Mouse (Mus musculus) spleen, adult 2 months (tissue): Measurements from ENCODE around the gene Sh3rf1. TPM values are rescaled to one million over a fixed set of nuclear protein-coding genes. Genes with fewer than 3 reads are reported as not detected.

Experiments
- DNase-seq, 2 experiments: peaks; one replicate each; pipeline versions ENCODE4 v3.0.0 to v3.0.0-alpha.2; 2012 to 2021; ENCODE audit warnings: low spot score in 2 of 2, low read depth in 1 of 2
- H3K27ac ChIP-seq: fragments of 200-500 bp; 2 replicates; pipeline ENCODE4 v1.5.1; 2012; ENCODE audit warnings: low read length, inconsistent platforms; ENCODE audit not compliant: insufficient read depth
- H3K27me3 ChIP-seq: fragments of 200-500 bp; 2 replicates; pipeline ENCODE4 v1.6.1; 2012; ENCODE audit warnings: mild to moderate bottlenecking, moderate library complexity, low read length, inconsistent platforms; ENCODE audit not compliant: control insufficient read depth, insufficient read depth
- H3K36me3 ChIP-seq: fragments of 200-500 bp; 2 replicates; pipeline ENCODE4 v1.6.1; 2012; ENCODE audit warnings: mild to moderate bottlenecking, low read length, inconsistent platforms; ENCODE audit not compliant: control insufficient read depth, insufficient read depth
- H3K4me1 ChIP-seq: fragments of 200-500 bp; 2 replicates; pipeline ENCODE4 v1.6.1; 2011; ENCODE audit warnings: inconsistent platforms; ENCODE audit not compliant: control insufficient read depth, insufficient read depth, insufficient read length
- H3K4me3 ChIP-seq: fragments of 200-500 bp; 2 replicates; pipeline ENCODE4 v1.5.1; 2011; ENCODE audit warnings: mild to moderate bottlenecking, inconsistent platforms; ENCODE audit not compliant: insufficient read depth, insufficient read length; ENCODE audit errors: extremely low read depth
- CTCF ChIP-seq: fragments of 200-500 bp; IDR thresholded peaks from 2 replicates; pipeline ENCODE4 v1.5.1; 2011; ENCODE audit warnings: mild to moderate bottlenecking, inconsistent platforms; ENCODE audit not compliant: insufficient read depth, insufficient read length, insufficient replicate concordance; ENCODE audit errors: extremely low read depth
- POLR2A ChIP-seq: fragments of 200-500 bp; IDR thresholded peaks from 2 replicates; pipeline ENCODE4 v1.6.1; 2011; ENCODE audit warnings: low read depth, low read length, inconsistent platforms
- WGBS: fragments of 180-500 bp; shearing (Covaris S2); methylation state at CpG from one replicate; pipeline ENCODE4 v1.1.7; 2018; 5-methylcytosine and 5-hydroxymethylcytosine counted together
- polyA plus RNA-seq: library from polyadenylated mRNA; depleted of rRNA; stranded (reverse); fragments of >200 nt; gene quantifications from 2 replicates; pipeline ENCODE4 v1.2.3, GENCODE M21; 2012

The Sh3rf1 gene
- polyA plus RNA-seq, 1 experiment: 2.5 TPM

GRCm38 (mm10) chr8:61223283-61223682 is 389 bp upstream of the Sh3rf1 start:
- H3K4me1 ChIP-seq: peaks cover 4% of the 10 kb centered on the region; the same call in 1 of the 2 replicates
- DNase-seq: no peak
- no peak for TF ChIP-seq POLR2A
- no peak for TF ChIP-seq CTCF
- H3K27ac ChIP-seq: no peak overlapping the region
- no peaks in the 10 kb centered on the region for H3K27me3 ChIP-seq
- WGBS: 40% methylated on average over 5 of the region's 5 CpGs
- peak overlapping the region; percentile 92 for H3K4me3 ChIP-seq
- H3K36me3 ChIP-seq: no peaks in the 10 kb centered on the region

GRCm38 (mm10) chr8:61224380-61225092 is 864 bp downstream of the Sh3rf1 start:
- H3K27ac ChIP-seq: 0 out of 2 replicates have a peak overlapping the region, but pooled peaks have one; percentile 2
- no peaks in the 10 kb centered on the region for H3K36me3 ChIP-seq
- peak overlapping the region; percentile 92 for H3K4me3 ChIP-seq
- no peak for TF ChIP-seq CTCF
- TF ChIP-seq POLR2A: no peak
- under 1% methylated on average over 41 of the region's 41 CpGs for WGBS
- peak in 1 of 2 experiments; percentile 42 for DNase-seq
- no peaks in the 10 kb centered on the region for H3K27me3 ChIP-seq
- H3K4me1 ChIP-seq: peaks cover 4% of the 10 kb centered on the region; the same call in 1 of the 2 replicates

DNA sequence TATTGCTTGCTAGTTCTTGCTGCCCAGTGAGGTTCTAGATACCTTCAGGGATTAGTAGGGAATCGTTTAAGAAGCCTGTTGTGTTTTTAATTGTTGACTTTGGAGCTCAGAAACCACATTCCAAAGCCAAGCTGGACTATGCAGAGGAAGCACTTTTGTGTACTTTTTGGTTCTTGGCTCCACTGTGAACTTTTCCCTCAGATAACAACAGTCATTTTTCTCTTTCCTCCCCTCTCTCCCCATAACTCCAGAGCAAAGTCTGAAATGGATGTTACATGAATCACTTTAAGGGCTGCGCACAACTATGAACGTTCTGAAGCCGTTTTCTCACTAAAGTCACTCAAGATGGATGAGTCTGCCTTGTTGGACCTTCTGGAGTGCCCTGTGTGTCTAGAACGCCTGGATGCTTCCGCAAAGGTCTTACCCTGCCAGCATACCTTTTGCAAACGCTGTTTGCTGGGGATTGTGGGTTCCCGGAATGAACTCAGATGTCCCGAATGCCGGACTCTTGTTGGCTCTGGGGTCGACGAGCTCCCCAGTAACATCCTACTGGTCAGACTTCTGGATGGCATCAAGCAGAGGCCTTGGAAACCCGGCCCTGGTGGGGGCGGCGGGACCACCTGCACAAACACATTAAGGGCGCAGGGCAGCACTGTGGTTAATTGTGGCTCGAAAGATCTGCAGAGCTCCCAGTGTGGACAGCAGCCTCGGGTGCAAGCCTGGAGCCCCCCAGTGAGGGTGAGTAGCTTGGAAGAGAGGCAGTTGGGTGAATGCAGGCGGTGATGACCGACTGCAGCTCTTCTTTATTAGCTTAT is 2.1 kb downstream of the Sh3rf1 start:
- peaks cover 4% of the 10 kb centered on the region; the same call in 1 of the 2 replicates for H3K4me1 ChIP-seq
- no peaks in the 10 kb centered on the region for H3K36me3 ChIP-seq
- no peak for DNase-seq
- H3K4me3 ChIP-seq: no peak overlapping the region; the same call in 1 of the 2 replicates
- TF ChIP-seq POLR2A: no peak
- TF ChIP-seq CTCF: no peak
- H3K27ac ChIP-seq: no peak overlapping the region
- no peaks in the 10 kb centered on the region for H3K27me3 ChIP-seq
- 85% methylated on average over 20 of the region's 20 CpGs for WGBS

DNA sequence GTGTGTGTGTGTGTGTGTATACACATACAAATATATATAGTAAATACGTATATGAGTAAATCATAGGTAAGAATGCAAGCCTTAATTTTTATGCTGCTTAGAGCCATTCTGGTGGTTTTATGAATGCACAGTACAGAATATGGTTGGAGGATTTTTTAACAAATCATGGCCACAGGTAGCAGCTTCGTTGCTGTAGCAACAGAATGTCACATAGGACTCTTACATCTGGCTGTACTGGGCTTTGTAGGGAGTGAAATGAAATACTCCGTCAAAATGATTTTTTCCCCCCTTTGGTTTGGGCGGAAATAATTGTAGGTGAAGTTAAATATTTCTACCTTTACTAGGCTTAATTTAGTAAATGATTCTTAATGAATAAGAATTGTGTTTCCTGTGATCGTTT is 3.0 kb downstream of the Sh3rf1 start:
- TF ChIP-seq POLR2A (no peak), CTCF (no peak)
- Histone ChIP-seq H3K27ac (no peak overlapping the region), H3K27me3 (no peaks in the 10 kb centered on the region), H3K4me3 (no peak overlapping the region), H3K4me1 (peaks cover 4% of the 10 kb centered on the region; the same call in 1 of the 2 replicates), H3K36me3 (no peaks in the 10 kb centered on the region)
- no peak for DNase-seq
- WGBS: 94% methylated on average over 5 of the region's 5 CpGs

GRCm38 (mm10) chr8:61228678-61229077 is 5.0 kb downstream of the Sh3rf1 start:
- no peaks in the 10 kb centered on the region for H3K27me3 ChIP-seq
- no peak for DNase-seq
- TF ChIP-seq POLR2A (no peak), CTCF (no peak)
- peaks cover 4% of the 10 kb centered on the region; the same call in 1 of the 2 replicates for H3K4me1 ChIP-seq
- no peak overlapping the region for H3K27ac ChIP-seq
- H3K36me3 ChIP-seq: no peaks in the 10 kb centered on the region
- no peak overlapping the region for H3K4me3 ChIP-seq
- 66% methylated on average over 8 of the region's 8 CpGs for WGBS

DNA sequence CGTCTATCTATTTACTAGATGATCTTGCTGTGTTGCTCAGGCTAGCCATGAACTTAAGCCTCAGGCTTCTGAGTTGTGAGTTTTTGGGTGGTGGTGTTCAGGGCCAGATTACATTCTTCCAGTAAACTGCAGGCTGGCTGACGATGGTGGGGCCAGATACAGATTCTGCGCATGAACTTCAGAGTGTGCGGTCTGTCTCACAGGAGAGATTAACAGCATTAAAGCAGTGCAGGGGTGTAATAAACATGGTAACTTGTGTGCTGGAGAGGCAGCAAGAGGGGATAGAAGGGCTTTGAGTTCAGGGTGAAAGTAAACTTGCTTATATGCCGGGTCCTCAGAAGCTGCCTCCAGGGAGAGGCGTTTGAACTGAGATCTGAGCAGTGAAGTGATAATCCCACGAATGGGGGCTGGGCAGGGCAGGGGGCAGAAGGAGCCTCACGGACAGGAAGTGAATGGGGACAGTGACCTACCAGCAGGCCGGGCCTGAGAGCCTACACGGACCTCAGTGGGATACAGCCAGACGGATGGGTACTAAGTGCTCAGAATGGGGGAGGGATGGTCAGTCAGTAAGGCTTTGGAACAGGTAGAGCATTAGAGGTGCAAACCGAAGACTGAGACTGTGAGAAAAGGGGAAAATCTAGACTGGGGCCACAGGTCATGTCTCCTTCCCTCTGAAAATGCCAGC is 6.0 kb downstream of the Sh3rf1 start:
- no peaks in the 10 kb centered on the region for H3K36me3 ChIP-seq
- no peak overlapping the region for H3K27ac ChIP-seq
- TF ChIP-seq CTCF (no peak), POLR2A (no peak)
- no peaks in the 10 kb centered on the region for H3K27me3 ChIP-seq
- WGBS: 87% methylated on average over 12 of the region's 12 CpGs
- H3K4me3 ChIP-seq: no peak overlapping the region
- peaks cover 3% of the 10 kb centered on the region; the same call in 1 of the 2 replicates for H3K4me1 ChIP-seq
- DNase-seq: no peak
